Mouse (Mus musculus): ENCODE results near the gene Fkbp15.

The Fkbp15 gene

DNA sequence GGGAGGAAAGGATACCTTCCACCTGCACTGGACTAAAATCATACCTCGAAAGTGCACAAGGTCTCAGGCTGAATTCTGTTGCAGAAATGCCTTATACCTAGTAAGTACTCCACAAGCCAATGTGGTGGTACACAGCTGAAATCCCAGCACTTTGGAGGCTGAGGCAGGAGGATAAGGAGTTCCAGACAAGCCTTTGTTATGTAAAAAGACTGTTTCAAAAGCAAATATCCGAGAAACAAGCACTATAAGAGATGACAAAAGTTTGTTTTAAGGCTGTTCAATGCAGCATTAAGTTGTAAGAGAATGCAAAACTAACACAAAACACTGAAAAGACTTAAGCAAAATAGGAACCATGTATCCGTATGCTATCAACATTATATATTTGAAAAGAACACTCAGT is 45.8 kb downstream of the Fkbp15 start:
- no peak for DNase-seq (ENCODE audit: low spot score)

DNA sequence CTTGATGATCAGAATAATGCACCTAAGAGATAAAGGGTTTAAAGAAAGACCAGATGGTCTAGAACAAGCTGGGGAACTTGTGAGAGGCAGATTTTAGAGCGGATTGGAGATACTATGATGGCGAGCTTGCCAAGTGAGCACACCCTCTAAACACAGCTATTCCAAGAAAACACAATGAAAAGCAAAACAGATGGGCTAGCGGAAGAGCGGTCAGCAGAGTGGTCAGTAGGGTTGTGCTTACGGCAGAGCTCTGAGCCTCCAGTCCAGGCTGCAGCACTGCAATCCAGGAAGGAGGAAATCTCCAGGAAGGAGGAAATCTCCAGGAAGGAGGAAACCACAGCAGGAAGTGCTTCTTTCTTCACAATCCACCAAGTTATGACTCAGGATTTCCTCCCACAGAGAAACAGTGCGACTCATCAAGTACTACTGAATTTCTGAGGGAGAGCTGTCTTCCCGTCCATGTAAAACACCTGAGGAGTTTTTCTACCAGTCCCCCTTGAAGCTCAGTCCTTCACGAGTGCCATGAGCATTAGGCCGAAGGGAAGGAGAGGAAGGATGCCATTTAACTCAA is 46.6 kb downstream of the Fkbp15 start:
- no peak for DNase-seq (ENCODE audit: low spot score)

- DNase-seq (ENCODE audit: low spot score), result no peak
Observed at GRCm38 (mm10) chr4:62312821-62313220, 47.5 kb downstream of the Fkbp15 start.

GRCm38 (mm10) chr4:62308406-62308805 is 51.9 kb downstream of the Fkbp15 start:
- DNase-seq (ENCODE audit: low spot score), result no peak

DNA sequence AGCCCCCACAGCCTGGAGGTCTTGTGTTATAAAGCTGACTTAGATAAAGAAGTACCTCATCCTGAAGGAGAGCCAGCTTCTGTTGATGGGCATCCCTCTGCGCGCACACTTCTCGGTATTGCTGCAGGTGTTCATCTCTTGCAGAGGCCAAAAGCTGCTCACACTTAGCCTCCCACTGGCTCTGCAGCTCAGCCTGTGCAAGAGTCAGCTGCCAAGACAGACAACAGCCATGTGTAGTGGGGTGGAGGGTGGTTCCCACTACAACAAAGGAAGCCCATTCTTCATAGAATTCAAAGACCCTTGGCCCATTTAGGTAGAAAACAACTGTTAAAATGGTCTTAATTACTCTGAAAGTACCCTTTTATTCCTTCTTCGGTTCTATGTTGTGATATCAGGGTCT is 53.5 kb downstream of the Fkbp15 start:
- no peak for DNase-seq (ENCODE audit: low spot score)

GRCm38 (mm10) chr4:62306301-62306700 is 54.0 kb downstream of the Fkbp15 start:
- no peak for DNase-seq (ENCODE audit: low spot score)

DNA sequence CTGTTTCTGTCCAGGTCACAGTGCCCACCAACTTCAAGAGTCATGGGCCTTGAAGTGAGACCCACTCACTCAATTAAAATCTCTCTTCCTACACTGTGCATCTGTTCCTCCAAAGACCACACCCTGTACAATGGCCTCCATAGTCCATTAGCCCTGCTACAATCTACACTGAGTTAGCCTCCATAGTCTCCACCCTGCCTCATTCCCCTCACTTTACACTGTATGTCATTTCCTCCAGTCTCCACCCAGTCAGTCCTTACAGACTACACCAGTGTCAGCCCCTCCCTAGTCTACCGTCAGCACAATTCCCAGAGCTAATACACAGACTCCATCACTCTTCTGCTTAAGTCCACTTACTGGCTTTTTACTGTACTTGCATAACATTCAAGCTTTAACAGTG is 57.1 kb downstream of the Fkbp15 start:
- no peak for DNase-seq (ENCODE audit: low spot score)

DNA sequence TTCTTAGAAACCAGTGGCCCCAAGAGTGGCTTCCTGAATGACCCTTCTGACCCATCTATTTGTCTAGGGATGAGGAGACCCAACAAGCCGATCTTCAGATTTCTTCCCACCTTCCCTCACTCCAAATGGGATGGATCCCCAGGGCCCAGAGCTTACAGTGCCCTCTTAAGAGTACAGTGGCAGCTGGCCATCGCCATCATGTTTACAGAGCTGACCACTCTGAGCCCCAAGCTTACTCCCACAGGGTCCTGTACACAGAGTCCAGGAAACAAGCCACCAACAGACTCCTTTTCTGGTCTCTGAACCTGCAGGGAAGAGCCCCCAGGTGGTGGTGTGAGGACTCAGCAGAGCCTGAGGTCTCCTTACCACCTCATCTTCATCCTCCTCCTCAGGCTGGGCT is 57.6 kb downstream of the Fkbp15 start:
- DNase-seq (ENCODE audit: low spot score), result no peak

DNA sequence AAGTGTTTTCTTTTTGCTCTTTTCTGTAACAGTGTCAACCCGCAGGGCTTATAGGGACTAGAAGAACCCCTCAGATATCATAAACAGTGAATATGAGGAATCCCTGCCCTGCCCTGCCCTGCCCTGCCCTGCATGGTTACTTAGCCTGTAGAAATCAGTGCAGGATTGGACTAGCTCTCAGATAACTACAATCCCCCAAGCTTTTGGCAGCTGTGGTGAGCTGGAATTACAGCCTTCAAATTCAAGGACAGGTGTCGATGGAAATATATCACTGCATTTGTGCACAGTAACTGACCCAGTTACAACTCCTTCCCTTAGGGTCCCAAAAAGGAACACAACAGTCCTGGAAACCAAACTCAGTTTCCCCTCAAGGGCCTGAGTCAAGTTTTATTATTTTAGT is 60.3 kb downstream of the Fkbp15 start:
- DNase-seq (ENCODE audit: low spot score), result no peak

DNA sequence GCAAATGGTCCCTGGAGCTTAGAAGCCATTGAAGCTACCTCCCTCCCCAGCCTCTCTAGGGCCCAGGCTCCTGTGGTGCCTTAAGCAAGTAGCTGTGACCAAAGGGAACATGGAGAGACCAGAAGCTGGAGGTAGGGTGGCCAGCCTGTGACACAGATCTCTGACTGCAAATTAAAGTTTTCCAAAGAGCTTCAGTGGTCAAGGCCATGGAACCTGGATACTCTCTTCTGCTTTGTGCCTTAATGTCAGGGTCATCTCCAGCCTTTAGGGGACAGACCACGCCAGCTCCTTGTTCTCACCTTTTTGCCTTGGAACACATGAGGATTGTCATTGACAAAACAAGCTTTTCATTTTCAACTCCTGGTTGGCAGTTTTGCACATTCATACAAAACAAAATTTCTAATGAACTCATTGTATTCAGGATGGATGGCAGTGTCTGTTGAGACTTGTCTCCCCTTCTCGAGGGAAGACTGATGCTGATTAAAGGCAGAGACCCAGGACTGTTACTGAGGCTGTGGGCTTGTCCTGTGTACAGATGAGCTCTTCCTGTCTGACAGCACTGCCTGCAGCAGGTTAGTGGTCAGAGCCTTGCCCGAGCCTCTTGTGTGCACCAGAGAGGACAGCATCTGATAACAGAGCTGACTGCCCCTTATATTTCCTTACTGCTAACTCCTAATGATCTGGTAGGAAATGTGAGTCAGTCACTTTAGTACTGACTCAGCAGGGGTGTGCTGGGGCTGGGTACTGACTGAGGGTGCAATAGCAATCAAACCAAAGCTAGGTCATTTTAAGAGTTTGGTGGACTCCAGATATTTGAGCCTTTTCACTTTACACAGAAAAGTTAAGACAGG is 62.8 kb downstream of the Fkbp15 start:
- no peak for DNase-seq (ENCODE audit: low spot score)

DNA sequence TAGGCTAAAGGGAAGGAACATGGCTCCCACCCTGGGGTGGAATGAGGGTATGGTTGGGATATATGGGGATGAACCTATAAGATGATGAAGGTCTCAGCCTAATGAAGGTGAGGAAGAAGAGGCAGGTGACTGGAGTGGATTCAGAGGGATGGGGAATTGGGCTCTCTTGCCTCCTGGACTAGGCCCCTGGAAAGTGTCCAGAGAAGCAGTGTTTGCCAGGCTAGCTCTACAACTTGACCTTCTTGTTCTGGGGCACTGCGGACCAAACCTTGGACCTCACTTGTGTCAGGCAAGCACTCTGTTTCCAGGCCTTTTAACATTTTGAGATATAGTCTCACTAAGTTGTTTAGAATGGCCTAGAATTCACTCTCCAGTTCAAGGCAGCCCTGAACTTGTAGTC is 65.6 kb downstream of the Fkbp15 start:
- DNase-seq (ENCODE audit: low spot score), result no peak

GRCm38 (mm10) chr4:62293219-62293861 is 67.0 kb downstream of the Fkbp15 start:
- no peak for DNase-seq (ENCODE audit: low spot score)

GRCm38 (mm10) chr4:62292461-62293180 is 67.7 kb downstream of the Fkbp15 start:
- DNase-seq (ENCODE audit: low spot score), result no peak

DNA sequence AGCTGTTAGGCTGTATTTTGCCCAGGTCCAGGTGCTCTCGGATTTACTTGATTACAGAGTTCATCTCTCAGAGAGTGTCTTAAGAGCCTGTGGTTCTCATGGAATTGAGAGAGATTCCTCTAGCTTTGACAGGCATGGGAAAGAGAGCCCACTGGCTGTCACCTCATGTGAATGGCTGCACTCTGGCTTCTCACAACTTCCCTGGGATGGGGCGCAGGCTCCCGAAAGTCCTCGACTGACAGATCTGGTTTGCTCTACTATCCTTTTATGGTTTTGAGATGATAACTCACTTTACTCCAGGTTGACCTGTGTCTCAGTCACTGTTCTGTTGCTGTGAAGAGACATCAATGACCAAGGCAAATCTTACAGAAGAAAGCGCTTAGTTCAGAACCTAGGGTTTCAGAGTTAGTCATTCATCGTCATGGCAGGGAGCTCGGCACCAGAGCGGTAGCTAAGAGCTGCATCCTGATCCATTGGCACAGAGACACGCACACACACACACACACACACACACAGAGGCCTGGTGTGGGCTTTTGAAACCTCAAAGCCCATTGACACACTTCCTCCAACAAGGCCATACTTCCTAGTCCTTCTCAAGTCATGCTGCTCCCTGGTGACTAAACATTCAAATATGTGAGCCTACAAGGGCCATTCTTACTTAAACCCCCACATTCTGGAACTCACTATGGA is 69.4 kb downstream of the Fkbp15 start:
- no peak for DNase-seq (ENCODE audit: low spot score)

GRCm38 (mm10) chr4:62289226-62289625 is 71.1 kb downstream of the Fkbp15 start:
- no peak for DNase-seq (ENCODE audit: low spot score)

GRCm38 (mm10) chr4:62286992-62287900 is 73.1 kb downstream of the Fkbp15 start:
- no peak for DNase-seq (ENCODE audit: low spot score)

DNA sequence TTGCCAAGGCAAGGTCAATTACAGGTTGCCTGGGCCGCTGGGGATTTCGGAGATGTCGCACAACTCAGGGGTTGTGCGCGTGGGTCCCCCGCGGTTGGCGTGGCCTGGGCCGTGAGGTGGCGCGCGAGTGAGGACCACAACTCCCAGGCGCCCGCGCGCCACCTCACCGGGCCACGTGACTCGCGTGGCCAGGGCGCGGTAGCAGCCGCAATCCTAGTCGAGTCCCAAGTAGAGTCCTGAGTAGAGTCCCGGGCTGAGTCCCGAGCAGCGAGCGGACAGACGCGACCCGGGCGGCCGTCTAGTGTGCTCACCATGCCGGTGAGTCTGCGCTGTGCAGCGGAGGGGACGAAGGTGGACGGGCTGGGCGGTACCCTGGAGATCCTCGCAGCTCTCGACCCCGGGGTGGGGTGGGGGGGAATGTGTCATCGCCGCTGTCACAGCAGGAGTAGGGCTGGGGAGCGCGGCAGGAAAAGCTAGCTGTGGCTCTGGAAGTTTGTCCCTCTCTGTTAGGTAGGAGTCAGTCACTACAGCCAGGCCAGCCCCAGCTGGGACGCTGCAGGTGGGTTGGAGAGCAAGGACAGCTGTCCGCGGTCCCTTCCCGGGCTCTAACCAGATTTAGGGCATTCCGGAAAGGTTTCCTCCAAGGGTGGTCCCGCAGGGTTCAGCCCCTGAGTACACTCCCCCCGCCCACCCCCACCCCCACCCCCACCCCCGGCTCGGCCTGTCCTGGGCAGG is 73.9 kb downstream of the Fkbp15 start:
- DNase-seq (ENCODE audit: low spot score), result peak; percentile 38

DNA sequence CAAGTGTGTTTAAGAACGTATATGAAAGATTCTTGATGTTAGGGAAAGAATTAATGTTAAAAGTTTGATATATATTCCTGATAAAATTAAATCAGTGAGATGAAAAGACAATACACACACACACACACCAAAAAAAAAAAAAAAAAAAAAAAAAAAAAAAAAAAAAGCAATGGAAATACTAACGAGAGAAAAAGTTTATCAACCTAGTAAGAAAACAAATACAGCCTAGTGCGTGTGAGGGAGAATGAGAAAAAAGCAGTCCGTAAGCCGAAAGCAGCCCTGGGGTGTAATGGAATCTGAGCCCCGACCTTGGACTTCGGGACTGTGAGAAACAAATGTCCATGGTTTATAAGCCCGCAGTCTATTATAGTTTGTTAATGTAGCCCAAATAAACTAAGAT is 74.8 kb downstream of the Fkbp15 start:
- DNase-seq (ENCODE audit: low spot score), result no peak

DNA sequence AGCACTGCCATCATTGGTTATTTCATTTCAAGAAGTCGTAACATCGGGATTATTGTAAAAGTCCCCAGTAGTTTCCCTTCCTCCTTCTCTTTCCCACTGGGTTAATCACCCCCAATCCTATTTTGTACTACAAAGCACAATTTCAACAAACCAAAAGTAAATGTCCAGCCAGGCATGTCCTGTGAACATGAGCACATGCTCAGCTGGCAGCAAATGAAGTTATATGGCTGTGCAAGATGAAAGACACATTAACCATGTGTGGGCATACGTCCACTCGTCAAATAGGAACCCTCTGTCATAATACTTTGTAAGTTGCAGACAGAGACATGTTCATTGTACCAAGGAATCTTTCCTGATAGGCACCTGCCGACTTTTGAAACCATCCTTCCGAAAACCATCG is 77.4 kb downstream of the Fkbp15 start:
- no peak for DNase-seq (ENCODE audit: low spot score)

GRCm38 (mm10) chr4:62281319-62281718 is 79.0 kb downstream of the Fkbp15 start:
- DNase-seq (ENCODE audit: low spot score), result no peak

Measured in c-Kit-positive CD71-positive TER-119-positive erythroid progenitor cells, embryonic 14.5 days (primary cell).